Mouse (Mus musculus) gastrocnemius, postnatal 25 days (tissue): ENCODE data around the gene Prdx5. TPM values are rescaled to one million over a fixed set of nuclear protein-coding genes. Genes with fewer than 3 reads are reported as not detected.
"Not testable (repeated sequence)": the region's sequence is repeated elsewhere in the genome, so short reads cannot be mapped to it uniquely, and the experiment has no call there.

Source experiments
- DNase-seq: peaks from one replicate; pipeline ENCODE4 v3.0.0; 2022
- total RNA-seq, 2 experiments: library from RNA; stranded (reverse); gene quantifications; 1 replicate in 1 of 2; 2 replicates in 1 of 2; pipeline ENCODE4 v1.2.3; 2021

The Prdx5 gene
- total RNA-seq, 2 experiments from 2014 or later = 212 to 215 TPM

DNA sequence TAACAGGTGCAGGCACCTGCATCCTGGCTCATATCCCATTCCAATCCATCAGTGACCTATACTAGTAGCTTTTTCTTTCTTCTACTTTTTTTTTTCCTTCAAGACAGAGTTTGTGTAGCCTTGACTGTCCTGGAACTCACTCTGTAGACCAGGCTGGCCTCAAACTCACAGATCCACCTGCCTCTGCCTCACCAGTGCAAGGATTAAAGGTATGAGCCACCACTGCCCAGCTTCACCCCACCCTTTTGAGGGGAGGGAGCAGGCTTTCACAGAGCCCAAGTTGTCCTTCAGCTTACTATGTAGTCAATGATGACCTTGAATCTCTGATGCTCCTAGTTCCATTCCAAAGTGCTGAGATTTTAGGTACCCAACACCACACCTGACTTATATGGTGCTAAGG lies 9.5 kb upstream of the Prdx5 start:
- no peak for DNase-seq

DNA sequence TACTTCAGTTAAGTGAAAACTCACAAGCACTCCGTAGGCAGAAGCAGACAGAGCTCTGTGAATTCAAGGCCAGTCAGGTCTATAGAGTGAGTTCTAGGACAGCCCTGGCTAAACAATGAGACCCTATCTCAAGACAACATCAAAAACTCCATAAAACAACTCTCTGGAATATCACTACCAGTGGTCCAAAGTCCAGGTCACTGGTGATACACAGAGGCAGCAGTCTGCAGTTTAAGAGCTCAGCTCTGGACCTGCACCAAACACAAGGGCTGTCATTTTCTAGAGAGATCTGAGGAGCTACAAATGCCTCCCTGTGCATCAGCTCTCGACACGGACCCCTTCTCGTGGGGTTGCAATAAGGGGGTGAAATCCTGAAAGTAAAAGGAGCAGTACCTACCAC lies 8.4 kb upstream of the Prdx5 start:
- no peak for DNase-seq

DNA sequence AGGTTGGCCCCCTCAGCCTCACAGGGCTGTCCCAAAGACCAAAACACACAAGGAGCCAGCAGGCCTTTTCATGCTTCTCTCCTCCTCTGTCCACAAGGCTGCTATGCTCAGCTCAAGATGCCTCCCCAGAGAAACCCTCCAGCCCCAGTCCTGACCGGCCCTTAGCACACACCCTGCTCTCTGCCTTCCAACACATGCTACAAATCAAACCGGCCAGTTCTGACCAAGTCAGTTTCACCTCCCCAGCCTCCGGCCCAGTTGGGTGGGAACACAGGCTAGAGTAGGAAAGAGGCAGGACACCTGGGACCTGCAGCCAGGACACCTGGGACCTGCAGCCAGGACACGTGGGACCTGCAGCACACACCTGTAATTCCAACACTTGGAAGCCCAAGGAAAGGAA lies 6.6 kb upstream of the Prdx5 start:
- DNase-seq = no peak

DNA sequence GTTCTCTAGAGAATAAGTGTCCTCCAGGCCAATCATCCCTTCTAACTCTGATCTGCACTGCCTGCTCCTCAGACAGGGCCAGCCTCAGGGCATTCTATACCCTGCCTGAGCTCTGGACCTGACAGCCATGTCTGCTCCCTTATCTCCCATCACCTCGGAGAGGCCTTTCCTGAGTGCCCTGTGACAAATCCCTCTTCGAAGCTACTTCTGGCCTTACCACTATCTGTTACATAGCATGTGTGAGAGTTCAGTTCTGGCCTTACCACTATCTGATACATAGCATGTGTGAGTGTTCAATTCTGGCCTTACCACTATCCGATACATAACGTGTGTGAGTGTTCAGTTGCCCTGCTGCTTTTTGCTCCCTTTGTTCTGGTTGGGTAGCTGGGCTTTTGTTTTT lies 5.4 kb upstream of the Prdx5 start:
- no peak for DNase-seq

DNA sequence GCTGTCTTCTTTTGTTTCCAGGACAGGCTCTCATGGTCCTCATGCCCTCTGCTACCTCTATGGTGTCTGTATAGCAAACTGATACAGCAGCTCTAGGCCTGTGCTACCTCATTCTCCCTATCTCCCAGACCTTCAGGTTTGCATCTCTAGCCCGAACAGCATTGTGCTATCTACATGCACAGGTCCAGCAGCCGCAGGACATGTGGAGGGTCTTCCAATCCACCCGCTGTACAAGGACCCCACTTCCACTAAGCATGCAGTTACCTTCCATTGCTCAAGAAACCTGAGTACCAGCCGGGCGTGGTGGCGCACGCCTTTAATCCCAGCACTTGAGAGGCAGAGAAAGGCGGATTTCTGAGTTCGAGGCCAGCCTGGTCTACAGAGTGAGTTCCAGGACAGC lies 4.6 kb upstream of the Prdx5 start:
- DNase-seq = no peak

DNA sequence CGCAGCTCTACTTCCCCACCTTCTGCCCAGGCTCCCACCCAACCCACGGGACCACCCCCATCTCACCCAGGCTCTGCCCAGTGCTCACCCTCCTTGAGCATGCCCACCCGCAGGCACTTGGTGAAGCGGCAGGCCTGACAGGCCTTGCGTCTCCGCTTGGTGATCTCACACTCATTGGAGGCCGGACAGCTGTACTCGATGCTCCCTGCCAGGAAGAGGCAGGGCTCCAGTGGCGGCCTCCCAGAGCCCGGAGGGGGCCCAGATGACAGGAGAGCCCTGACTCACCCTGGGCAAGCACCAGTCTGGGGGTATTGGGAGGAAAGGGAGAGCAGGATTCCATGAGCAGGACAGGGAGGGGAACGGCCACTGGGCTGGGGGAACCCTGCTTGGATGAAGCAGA lies 4.1 kb upstream of the Prdx5 start:
- no peak for DNase-seq

- DNase-seq = no peak
Measured at GRCm38 (mm10) chr19:6913036-6913435, 3.1 kb upstream of the Prdx5 start.

- no peak for DNase-seq
Measured at GRCm38 (mm10) chr19:6912205-6912970, 2.5 kb upstream of the Prdx5 start.

DNA sequence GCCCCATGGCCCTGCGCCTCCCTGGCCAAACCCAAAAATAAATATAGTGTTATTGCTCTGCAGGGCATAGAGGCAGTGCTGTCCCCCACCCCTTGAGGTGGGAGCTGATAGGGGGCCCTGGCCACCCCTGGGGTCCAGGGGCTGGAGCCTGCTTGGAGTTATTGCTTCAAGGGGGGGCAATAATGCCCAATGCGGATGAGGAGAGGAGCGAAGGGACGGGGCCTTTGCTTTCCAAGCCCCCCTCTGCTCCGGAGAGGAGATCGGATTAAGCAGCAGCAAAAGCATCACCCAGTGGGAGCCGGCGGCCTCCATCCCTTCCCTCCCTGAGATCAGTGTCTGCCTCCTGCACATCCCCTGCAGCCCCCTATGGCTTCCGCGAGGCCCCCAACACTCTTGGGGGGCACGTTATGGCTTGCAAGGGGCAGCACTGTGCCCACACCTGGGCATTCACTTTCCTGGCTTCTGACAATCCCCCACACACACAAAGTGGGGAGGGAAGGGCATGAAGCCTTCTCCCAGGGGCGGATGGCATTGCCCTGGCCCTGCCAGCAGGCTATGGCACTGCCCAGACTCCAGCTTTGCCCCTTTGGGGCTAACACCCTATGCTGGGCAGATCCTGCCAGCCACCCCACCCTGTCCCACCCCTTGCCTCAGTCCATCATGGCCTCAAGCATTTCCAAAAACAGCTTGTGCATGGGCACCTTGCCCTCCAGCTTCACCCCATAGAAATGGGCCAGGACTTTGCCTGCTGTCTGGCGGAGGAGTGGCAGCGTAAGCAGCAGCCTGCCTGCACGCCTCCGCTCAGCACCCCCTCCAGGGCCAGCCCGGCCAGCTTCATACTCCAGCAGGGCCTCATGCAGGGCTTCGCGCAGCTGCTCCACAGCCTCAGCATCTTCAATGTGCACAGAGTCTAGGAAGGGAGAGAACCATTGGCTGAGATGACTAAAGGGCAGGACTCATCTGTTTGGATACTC lies 1.5 kb upstream of the Prdx5 start:
- no peak for DNase-seq

DNA sequence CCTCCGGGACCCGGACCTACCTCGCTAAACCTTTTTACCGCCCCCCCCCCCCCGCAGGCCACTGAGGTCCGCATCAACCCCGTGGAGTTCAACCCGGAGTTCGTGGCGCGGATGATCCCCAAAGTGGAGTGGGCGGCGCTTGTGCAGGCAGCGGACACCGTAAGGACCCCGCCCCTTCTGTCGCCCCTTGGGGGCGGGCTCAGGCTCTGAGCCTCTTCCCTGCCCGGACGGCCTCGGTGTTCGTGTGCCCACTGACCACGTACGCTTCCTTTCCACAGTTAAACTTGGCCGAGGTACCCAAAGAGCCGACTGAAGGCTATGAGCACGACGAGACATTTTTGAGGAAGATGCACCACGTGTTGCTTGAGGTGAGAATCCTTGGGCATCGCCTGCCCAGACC lies 400 bp upstream of the Prdx5 start:
- peak; percentile 70 for DNase-seq

GRCm38 (mm10) chr19:6909021-6909420 lies 885 bp downstream of the Prdx5 start:
- DNase-seq = no peak

- DNase-seq = no peak
Measured at GRCm38 (mm10) chr19:6907811-6908540, 1.9 kb downstream of the Prdx5 start.

GRCm38 (mm10) chr19:6907094-6907493 lies 2.8 kb downstream of the Prdx5 start:
- DNase-seq = no peak

- no peak for DNase-seq
Measured at GRCm38 (mm10) chr19:6906199-6906598, 3.7 kb downstream of the Prdx5 start.

GRCm38 (mm10) chr19:6905498-6906159 lies 4.3 kb downstream of the Prdx5 start:
- no peak for DNase-seq

DNA sequence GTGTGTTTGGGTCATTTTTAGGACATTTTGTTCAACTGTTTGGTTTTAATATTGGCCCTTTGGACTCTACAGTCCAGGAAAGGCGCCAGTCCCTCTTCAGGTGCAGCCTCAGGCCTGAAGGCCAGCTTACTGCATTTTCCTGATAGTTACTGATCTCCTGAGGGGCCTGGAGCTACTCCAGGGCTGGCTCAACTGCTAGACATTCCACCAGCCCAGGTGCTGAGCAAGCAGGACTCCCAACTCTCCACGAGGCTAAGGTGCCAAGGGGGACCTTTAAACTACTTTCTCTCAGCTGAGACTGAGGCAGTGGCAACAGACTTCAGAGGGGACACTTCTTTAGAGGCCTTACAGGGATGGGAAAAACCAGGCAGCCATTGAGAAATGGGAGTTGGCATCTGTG lies 5.1 kb downstream of the Prdx5 start:
- no peak for DNase-seq

- DNase-seq = no peak
Measured at GRCm38 (mm10) chr19:6903031-6903430, 6.9 kb downstream of the Prdx5 start.

- DNase-seq = no peak
Measured at GRCm38 (mm10) chr19:6899641-6900040, 10.3 kb downstream of the Prdx5 start.

DNA sequence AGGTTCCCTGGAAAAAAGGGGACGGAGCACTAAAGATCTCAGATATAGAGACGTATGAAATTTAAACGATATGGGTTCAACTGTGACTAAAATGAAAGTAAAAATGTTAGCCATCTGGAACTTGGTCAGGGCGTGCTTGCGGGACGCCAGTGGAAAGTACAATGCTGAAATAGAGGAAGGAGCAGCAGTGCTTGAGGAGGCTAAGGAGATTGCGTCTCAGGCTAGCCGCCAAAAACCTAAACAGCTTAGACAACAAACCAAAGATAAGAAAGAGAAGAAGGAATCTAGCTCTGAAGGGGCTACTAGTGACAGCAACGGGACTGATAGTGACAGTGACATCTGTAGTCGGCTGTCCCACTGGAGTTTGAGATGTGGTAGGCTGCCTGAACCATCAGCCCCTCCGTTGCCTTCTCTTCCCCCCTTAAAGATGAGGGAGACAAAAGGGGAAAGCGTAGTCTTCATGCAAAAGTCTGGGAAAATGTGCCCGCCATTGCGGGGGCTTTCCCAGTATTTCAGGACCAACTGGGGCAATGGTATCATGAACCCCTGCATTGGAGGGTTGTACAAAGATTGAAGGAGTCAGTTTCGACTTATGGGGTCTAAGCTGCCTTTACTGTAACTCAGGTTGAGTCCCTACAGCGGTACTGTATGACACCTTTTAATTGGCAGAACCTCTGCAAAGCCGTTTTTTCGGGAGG lies 14.1 kb downstream of the Prdx5 start:
- not testable (repeated sequence) for DNase-seq

DNA sequence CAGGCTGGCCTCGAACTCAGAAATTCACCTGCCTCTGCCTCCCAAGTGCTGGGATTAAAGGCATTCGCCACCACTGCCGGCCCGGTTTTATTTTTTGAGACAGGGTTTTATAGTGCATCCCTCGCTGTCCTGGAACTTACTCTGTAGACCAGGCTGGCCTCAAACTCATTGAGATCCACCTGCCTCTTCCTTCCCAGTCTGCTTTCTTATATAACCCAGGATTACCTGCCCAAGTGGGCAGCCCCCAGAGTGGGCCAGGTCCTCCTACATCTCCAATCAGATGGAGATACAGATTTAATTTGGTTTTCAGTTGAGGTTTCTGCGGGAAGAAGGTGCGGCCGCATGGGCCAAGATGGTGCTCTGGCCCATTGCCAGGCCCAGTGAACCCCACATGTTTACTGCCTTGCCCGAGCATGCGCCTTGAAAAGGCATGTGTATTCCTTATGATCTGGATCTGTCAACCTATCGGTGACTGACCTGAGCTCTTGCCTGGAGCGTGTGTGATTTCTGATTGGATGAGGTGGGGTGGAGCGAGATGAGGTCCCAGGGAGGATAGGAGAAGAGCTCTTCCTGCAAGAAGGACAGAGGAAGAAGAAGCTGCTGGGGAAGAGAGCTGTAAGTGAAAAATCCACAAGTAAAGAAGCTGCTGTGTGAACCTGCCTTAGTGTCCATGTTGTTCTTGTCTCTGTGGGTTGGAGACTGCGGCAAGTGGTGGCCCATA lies 16.0 kb downstream of the Prdx5 start:
- no peak for DNase-seq

DNA sequence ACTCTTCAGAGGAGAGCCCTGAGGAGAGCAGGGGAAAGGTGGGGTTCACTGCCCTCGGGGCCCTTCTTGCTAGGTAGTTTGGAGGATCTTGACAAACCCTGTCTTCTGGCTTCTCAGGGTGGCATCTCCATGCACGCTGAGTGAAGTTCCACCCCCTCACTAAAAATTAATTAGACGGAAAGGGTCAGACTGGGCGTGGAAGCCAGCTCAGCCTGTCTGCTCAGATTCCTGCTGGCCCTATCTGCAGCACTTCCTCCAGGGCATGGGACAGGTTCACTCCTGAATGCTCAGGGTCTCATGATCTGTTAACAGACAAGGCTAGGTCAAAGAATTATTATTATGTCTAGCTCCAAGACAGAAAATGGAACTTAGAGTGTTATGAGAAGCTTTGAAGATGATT lies 17.4 kb downstream of the Prdx5 start:
- no peak for DNase-seq
